Mouse (Mus musculus) CH12.LX (cell line): Measurements from ENCODE around the gene Foxo4. TPM values are rescaled to one million over a fixed set of nuclear protein-coding genes. Genes with fewer than 3 reads are reported as not detected.

Source experiments
- DNase-seq: peaks from one replicate; pipeline ENCODE4 v3.0.0-alpha.2; 2013; ENCODE audit errors: extremely low read depth
- H3K27ac ChIP-seq: 2 replicates; pipeline ENCODE4 v1.5.1; 2012; ENCODE audit warnings: low read depth, mild to moderate bottlenecking, control low read depth, moderate library complexity; ENCODE audit not compliant: insufficient read depth
- H3K27me3 ChIP-seq: replicated peaks from 2 replicates; pipeline ENCODE3; 2012; ENCODE audit warnings: inconsistent platforms
- H3K36me3 ChIP-seq, 2 experiments: replicated peaks in 1 of 2; 2 replicates each; pipeline versions ENCODE3 to v1.6.1; 2012; ENCODE audit warnings: inconsistent platforms in 1 of 2, low read length in 1 of 2, mild to moderate bottlenecking in 1 of 2, mixed read lengths in 1 of 2, moderate library complexity in 1 of 2; ENCODE audit not compliant: control insufficient read depth in 1 of 2, insufficient read depth in 1 of 2
- H3K4me1 ChIP-seq, 2 experiments: 2 replicates each; pipeline ENCODE4 v1.6.1; 2012; ENCODE audit warnings: inconsistent platforms in 1 of 2, moderate library complexity in 1 of 2; ENCODE audit not compliant: insufficient read depth in 2 of 2, control insufficient read depth in 1 of 2
- H3K4me2 ChIP-seq: 2 replicates; pipeline ENCODE4 v1.6.1; 2012; ENCODE audit warnings: low read depth, mild to moderate bottlenecking, control low read depth; ENCODE audit not compliant: poor library complexity, insufficient read depth, severe bottlenecking
- H3K4me3 ChIP-seq, 3 experiments: fragments of 150-350 bp in 1 of 3; sonication (generic) in 1 of 3; replicated peaks in 1 of 3; 2 replicates each; pipeline versions ENCODE3 to v1.5.1; 2011 to 2012; ENCODE audit warnings: low read depth in 2 of 3, low read length in 2 of 3, mild to moderate bottlenecking in 2 of 3, moderate library complexity in 2 of 3, control low read depth in 1 of 3, improper control_type of control experiment in 1 of 3, inconsistent platforms in 1 of 3, mixed read lengths in 1 of 3; ENCODE audit not compliant: poor library complexity in 1 of 3
- H3K79me2 ChIP-seq: replicated peaks from 2 replicates; pipeline ENCODE4 v1.6.1; 2012; ENCODE audit warnings: mild to moderate bottlenecking, moderate library complexity; ENCODE audit not compliant: control insufficient read depth, poor library complexity, insufficient read depth, severe bottlenecking; ENCODE audit errors: extremely low read depth
- H3K9ac ChIP-seq: 2 replicates; pipeline ENCODE4 v1.6.1; 2012; ENCODE audit warnings: low read depth, mild to moderate bottlenecking, control low read depth, moderate library complexity; ENCODE audit not compliant: insufficient read depth
- H3K9me3 ChIP-seq: replicated peaks from 2 replicates; pipeline ENCODE3; 2012; ENCODE audit warnings: low read length, inconsistent platforms, mixed read lengths
- BHLHE40 ChIP-seq: IDR thresholded peaks from 2 replicates; pipeline ENCODE4 v1.6.1; 2011; ENCODE audit warnings: mild to moderate bottlenecking, low read depth, low read length, improper control_type of control experiment
- CHD1 ChIP-seq: IDR thresholded peaks from 2 replicates; pipeline ENCODE4 v1.6.1; 2012; ENCODE audit warnings: low read depth, low read length, improper control_type of control experiment, inconsistent platforms
- CHD2 ChIP-seq: IDR thresholded peaks from 2 replicates; pipeline ENCODE4 v1.6.1; 2011; ENCODE audit warnings: low read length, improper control_type of control experiment
- CTCF ChIP-seq, 2 experiments: IDR thresholded peaks in 1 of 2; conservative IDR thresholded peaks in 1 of 2; 2 replicates each; pipeline ENCODE4 v1.5.1; 2011 to 2012; ENCODE audit warnings: low read depth in 2 of 2, low read length in 2 of 2, improper control_type of control experiment in 1 of 2, inconsistent platforms in 1 of 2, mild to moderate bottlenecking in 1 of 2, moderate library complexity in 1 of 2
- E2F4 ChIP-seq: IDR thresholded peaks from 2 replicates; pipeline ENCODE4 v1.6.1; 2011; ENCODE audit warnings: low read depth, low read length, improper control_type of control experiment; ENCODE audit not compliant: insufficient replicate concordance
- ELF1 ChIP-seq: IDR thresholded peaks from 2 replicates; pipeline ENCODE4 v1.6.1; 2014; ENCODE audit warnings: low read depth, mild to moderate bottlenecking, inconsistent platforms, low read length, improper control_type of control experiment
- EP300 ChIP-seq: IDR thresholded peaks from 2 replicates; pipeline ENCODE4 v1.6.1; 2011; ENCODE audit warnings: low read length, improper control_type of control experiment
- GABPA ChIP-seq: IDR thresholded peaks from 2 replicates; pipeline ENCODE4 v1.6.1; 2012; ENCODE audit warnings: low read depth, low read length, improper control_type of control experiment, inconsistent platforms; ENCODE audit not compliant: insufficient replicate concordance
- HCFC1 ChIP-seq: IDR thresholded peaks from 2 replicates; pipeline ENCODE4 v1.6.1; 2012; ENCODE audit warnings: low read depth, mild to moderate bottlenecking, inconsistent platforms, low read length, improper control_type of control experiment
- IRF4 ChIP-seq: IDR thresholded peaks from 2 replicates; pipeline ENCODE4 v1.6.1; 2014; ENCODE audit warnings: low read depth, mild to moderate bottlenecking, inconsistent platforms, low read length, improper control_type of control experiment
- JUN ChIP-seq: IDR thresholded peaks from 2 replicates; pipeline ENCODE4 v1.6.1; 2011; ENCODE audit warnings: low read depth, mild to moderate bottlenecking, low read length, improper control_type of control experiment, moderate library complexity; ENCODE audit not compliant: insufficient read depth
- JUND ChIP-seq: conservative IDR thresholded peaks from 2 replicates; pipeline ENCODE4 v1.6.1; 2011; ENCODE audit warnings: low read depth, low read length, improper control_type of control experiment
- KAT2A ChIP-seq: IDR thresholded peaks from 2 replicates; pipeline ENCODE4 v1.6.1; 2012; ENCODE audit warnings: low read length, improper control_type of control experiment, inconsistent platforms; ENCODE audit not compliant: insufficient replicate concordance
- MAFK ChIP-seq: IDR thresholded peaks from 2 replicates; pipeline ENCODE4 v1.6.1; 2011; ENCODE audit warnings: low read length, improper control_type of control experiment; ENCODE audit not compliant: insufficient replicate concordance
- MAX ChIP-seq: IDR thresholded peaks from 2 replicates; pipeline ENCODE4 v1.6.1; 2011; ENCODE audit warnings: low read length, improper control_type of control experiment
- MAZ ChIP-seq: IDR thresholded peaks from 2 replicates; pipeline ENCODE4 v1.6.1; 2012; ENCODE audit warnings: low read depth, mild to moderate bottlenecking, inconsistent platforms, low read length, improper control_type of control experiment, moderate library complexity
- MEF2A ChIP-seq: IDR thresholded peaks from 2 replicates; pipeline ENCODE4 v1.6.1; 2014; ENCODE audit warnings: low read depth, mild to moderate bottlenecking, inconsistent platforms, low read length, improper control_type of control experiment, borderline replicate concordance
- MXI1 ChIP-seq: IDR thresholded peaks from 2 replicates; pipeline ENCODE4 v1.6.1; 2011; ENCODE audit warnings: mild to moderate bottlenecking, low read depth, low read length, improper control_type of control experiment
- MYC ChIP-seq: IDR thresholded peaks from 2 replicates; pipeline ENCODE4 v1.6.1; 2011; ENCODE audit warnings: low read depth, mild to moderate bottlenecking, improper control_type of control experiment, low read length
- NELFE ChIP-seq: IDR thresholded peaks from 2 replicates; pipeline ENCODE4 v1.6.1; 2011; ENCODE audit warnings: low read depth, low read length, improper control_type of control experiment
- NRF1 ChIP-seq: IDR thresholded peaks from 2 replicates; pipeline ENCODE4 v1.6.1; 2014; ENCODE audit warnings: low read depth, mild to moderate bottlenecking, inconsistent platforms, low read length, improper control_type of control experiment, moderate library complexity
- PAX5 ChIP-seq: IDR thresholded peaks from 2 replicates; pipeline ENCODE4 v1.6.1; 2012; ENCODE audit warnings: low read length, inconsistent platforms, mixed read lengths
- POLR2A ChIP-seq: IDR thresholded peaks from 2 replicates; pipeline ENCODE4 v1.6.1; 2011; ENCODE audit warnings: low read depth, mild to moderate bottlenecking, improper control_type of control experiment, low read length
- POLR2AphosphoS2 ChIP-seq: IDR thresholded peaks from 2 replicates; pipeline ENCODE4 v1.6.1; 2011; ENCODE audit warnings: low read depth, low read length, improper control_type of control experiment
- RAD21 ChIP-seq: IDR thresholded peaks from 2 replicates; pipeline ENCODE4 v1.6.1; 2011; ENCODE audit warnings: low read depth, mild to moderate bottlenecking, low read length, improper control_type of control experiment, moderate library complexity
- RCOR1 ChIP-seq: conservative IDR thresholded peaks from 2 replicates; pipeline ENCODE4 v1.6.1; 2012; ENCODE audit warnings: low read depth, mild to moderate bottlenecking, inconsistent platforms, low read length, improper control_type of control experiment
- SIN3A ChIP-seq: IDR thresholded peaks from 2 replicates; pipeline ENCODE4 v1.6.1; 2012; ENCODE audit warnings: low read length, improper control_type of control experiment, inconsistent platforms
- SMC3 ChIP-seq: IDR thresholded peaks from 2 replicates; pipeline ENCODE4 v1.6.1; 2011; ENCODE audit warnings: low read depth, low read length, improper control_type of control experiment
- TBP ChIP-seq: conservative IDR thresholded peaks from 2 replicates; pipeline ENCODE4 v1.6.1; 2011; ENCODE audit warnings: low read depth, low read length, improper control_type of control experiment
- TCF12 ChIP-seq: IDR thresholded peaks from 2 replicates; pipeline ENCODE4 v1.6.1; 2014; ENCODE audit warnings: low read depth, mild to moderate bottlenecking, inconsistent platforms, low read length, improper control_type of control experiment
- UBTF ChIP-seq: IDR thresholded peaks from 2 replicates; pipeline ENCODE4 v1.6.1; 2012; ENCODE audit warnings: low read depth, mild to moderate bottlenecking, inconsistent platforms, low read length, improper control_type of control experiment, moderate library complexity
- USF2 ChIP-seq: conservative IDR thresholded peaks from 2 replicates; pipeline ENCODE4 v1.6.1; 2011; ENCODE audit warnings: low read depth, low read length, improper control_type of control experiment
- ZC3H11A ChIP-seq: IDR thresholded peaks from 2 replicates; pipeline ENCODE4 v1.6.1; 2012; ENCODE audit warnings: low read depth, mild to moderate bottlenecking, inconsistent platforms, low read length, improper control_type of control experiment
- ZKSCAN1 ChIP-seq: IDR thresholded peaks from 2 replicates; pipeline ENCODE4 v1.6.1; 2012; ENCODE audit warnings: low read depth, inconsistent platforms, low read length, improper control_type of control experiment, borderline replicate concordance
- ZMIZ1 ChIP-seq: IDR thresholded peaks from 2 replicates; pipeline ENCODE4 v1.6.1; 2012; ENCODE audit warnings: low read depth, mild to moderate bottlenecking, inconsistent platforms, low read length, improper control_type of control experiment
- ZNF384 ChIP-seq: IDR thresholded peaks from 2 replicates; pipeline ENCODE4 v1.6.1; 2012; ENCODE audit warnings: low read depth, low read length, improper control_type of control experiment, inconsistent platforms
- dilution Hi-C: fragments of 300-500 bp; cut with MboI; formaldehyde crosslinking; loops from 2 replicates; pipeline ENCODE4 v1.14.3; 2020; ENCODE audit warnings: low sequenced_read_pairs; ENCODE audit not compliant: extremely low pct_unique_long_range_greater_than_20kb, extremely low pct_ligation_motif_present
- in situ Hi-C: fragments of 300-500 bp; cut with MboI; formaldehyde crosslinking; loops from 3 replicates; pipeline ENCODE4 v1.14.3; 2019; ENCODE audit warnings: low sequenced_read_pairs, low pct_ligation_motif_present, low pct_unique_long_range_greater_than_20kb, mixed read lengths
- polyA plus RNA-seq: library from polyadenylated mRNA; unstranded; fragments of >175 nt; gene quantifications from 2 replicates; pipeline ENCODE4 v1.2.1, GENCODE M21; 2012; ENCODE audit warnings: low read depth; ENCODE audit not compliant: insufficient read length
- total RNA-seq, 2 experiments: library from RNA; depleted of rRNA; stranded (reverse); fragments of 300-350 nt in 1 of 2; fragments of >200 nt in 1 of 2; gene quantifications; 2 replicates each; pipeline ENCODE4 v1.2.3; 2012 to 2014

Foxo4 gene
- 7.9 and 8.2 TPM in 2 replicates for total RNA-seq (2012; rRNA removed)
- 7.4 and 9.0 TPM in 2 replicates for total RNA-seq (2014; rRNA removed)
- polyA plus RNA-seq = 10.5 and 10.8 TPM in 2 replicates

DNA sequence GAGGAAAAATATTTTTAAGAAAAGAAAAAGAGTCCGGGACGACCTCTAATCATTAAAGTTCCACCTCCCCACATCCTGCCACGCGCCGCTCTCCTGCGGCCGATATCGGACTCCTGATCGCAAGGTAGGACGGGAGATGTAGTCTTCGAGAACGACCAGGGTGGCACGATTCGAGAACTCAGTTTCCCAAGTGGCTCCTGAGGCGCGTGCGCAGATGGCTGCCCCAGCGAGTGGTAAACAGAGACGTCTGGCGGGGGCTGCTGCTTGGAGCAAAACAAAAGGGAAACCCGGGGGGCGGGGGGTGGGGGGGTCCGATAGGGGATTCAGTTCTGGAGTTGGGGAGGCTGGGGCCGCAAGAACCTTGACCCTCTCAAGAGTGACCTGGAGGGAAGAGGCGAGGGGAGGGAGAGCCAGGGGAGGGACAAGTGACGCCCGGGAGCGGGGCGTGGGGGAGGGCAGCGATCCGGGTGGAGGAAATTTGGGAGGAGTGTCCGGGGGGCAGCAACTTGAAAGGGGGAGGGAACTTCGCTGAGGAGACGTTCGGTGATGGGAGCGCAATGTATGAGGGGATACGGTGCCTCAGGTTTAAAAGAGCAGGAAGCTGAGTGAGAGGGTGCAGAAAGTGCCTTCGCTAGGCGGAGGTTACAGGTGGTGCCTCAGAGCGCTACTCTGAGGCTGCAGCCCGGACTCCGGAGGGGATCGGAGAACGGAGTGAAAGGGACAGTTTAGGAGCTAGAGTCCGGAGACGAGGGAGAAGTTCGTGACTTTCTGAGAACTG, at the start of gene Foxo4:
Foxo4 (plus strand) TSS at position 577 of the 778 bp plus-strand sequence.
- TF ChIP-seq SMC3 (no peak), MXI1 (peak; percentile 51), EP300 (no peak), GABPA (no peak; the same call in 1 of the 2 replicates), IRF4 (no peak; the same call in 1 of the 2 replicates), E2F4 (no peak), CTCF (conservative IDR thresholded peaks at IDR 0.05 in 1 of 2, IDR thresholded peaks at IDR 0.05 in 1 of 2; ENCODE audit: low read depth in 2 of 2, low read length in 2 of 2) (no peak), NELFE (peak; percentile 38), PAX5 (no peak), ZKSCAN1 (no peak), HCFC1 (peak; percentile 89), MAZ (0 out of 2 replicates have a peak, but pooled peaks have one; percentile 31), RCOR1 (no peak), JUND (no peak), MEF2A (0 out of 2 replicates have a peak, but pooled peaks have one; percentile 9), ZC3H11A (no peak), TBP (peak; percentile 75), ZMIZ1 (peak; percentile 63; the same call in 1 of the 2 replicates), KAT2A (peak; percentile 63; the same call in 1 of the 2 replicates), POLR2A (peak; percentile 66), BHLHE40 (peak; percentile 43), RAD21 (no peak), CHD1 (no peak), NRF1 (peak; percentile 83), TCF12 (0 out of 2 replicates have a peak, but pooled peaks have one; percentile 28), ZNF384 (no peak), CHD2 (no peak), MAX (peak; percentile 56; the same call in 1 of the 2 replicates), MYC (peak; percentile 75), UBTF (no peak), ELF1 (no peak; the same call in 1 of the 2 replicates), JUN (no peak), MAFK (no peak), POLR2AphosphoS2 (0 out of 2 replicates have a peak, but pooled peaks have one; percentile 33), USF2 (no peak), SIN3A (peak; percentile 73)
- Histone ChIP-seq H3K9me3 (no peaks in the 10 kb centered on the region), H3K4me3 (peak within 1 kb of the TSS; percentile 34 to 68 (median 56)), H3K4me1 (0 out of 4 replicates have a peak, but pooled peaks cover 0 to 11% of the 10 kb centered on the region in 2 experiments), H3K4me2 (peak within 1 kb of the TSS; percentile 56), H3K27me3 (no peaks in the 10 kb centered on the region), H3K79me2 (no peaks in the 10 kb centered on the region), H3K9ac (peak within 1 kb of the TSS; percentile 85), H3K27ac (peak within 1 kb of the TSS; percentile 46), H3K36me3 (peaks cover 11 to 21% of the 10 kb centered on the region in 2 experiments)
- dilution Hi-C loops = no loop called here
- DNase-seq = peak; percentile 89
- in situ Hi-C loops = no loop called here
